ENCODE assay signal across 9 mouse cellular contexts in the genomic region with DNA sequence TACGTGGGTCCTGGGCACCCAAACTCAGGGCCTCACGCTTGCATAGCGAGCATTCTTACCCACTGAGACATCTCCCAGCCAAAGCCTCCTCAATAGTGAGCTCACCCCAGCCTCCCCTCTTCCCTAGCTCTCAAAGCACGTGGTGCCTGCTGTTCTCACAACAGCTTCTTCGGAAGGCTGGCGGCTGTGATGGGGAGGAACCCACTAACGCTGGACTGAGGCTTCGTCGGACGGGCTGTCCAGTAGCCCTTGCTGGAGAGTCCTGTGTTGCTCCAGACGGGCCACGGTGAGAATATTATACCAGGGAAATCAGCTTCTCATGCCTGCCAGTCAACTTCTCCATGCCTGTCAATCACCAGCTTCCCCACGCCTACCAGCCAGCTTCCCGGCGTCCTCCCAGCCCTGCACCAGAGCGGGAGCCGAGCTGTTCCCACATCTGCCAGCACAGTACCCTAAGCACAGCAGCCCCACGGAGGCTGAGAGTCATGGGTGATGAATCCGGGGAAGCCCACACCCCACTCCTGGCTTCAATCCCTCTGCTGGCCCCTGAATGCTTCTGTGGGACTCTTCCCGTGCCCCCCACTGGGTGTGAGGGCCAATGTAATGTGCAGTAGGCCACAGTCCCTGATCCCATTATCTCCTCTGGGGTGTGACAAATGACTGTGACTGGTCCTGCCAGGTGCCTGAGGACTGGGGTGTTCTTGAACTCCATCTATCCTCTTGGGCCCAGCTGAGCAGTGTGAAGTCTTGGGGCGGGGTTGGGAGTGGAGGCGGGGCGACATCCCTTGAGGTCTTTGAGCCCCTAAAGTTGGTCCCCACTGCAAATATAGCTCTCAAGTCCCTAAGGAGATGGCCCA. TPM values are rescaled to one million over a fixed set of nuclear protein-coding genes. Genes with fewer than 3 reads are reported as not detected.
DNase-seq lines count a peak whose midpoint lies in the region; ATAC-seq lines count a peak whose summit lies in the region.
"Had no signal": no experiment of that assay in that cellular context is flagged by ENCODE, and none has a peak within 500 bp of the region (broad histone marks: within the 10 kb centered on the region; RNA-seq: fewer than 3 reads in every experiment).

No protein-coding gene starts in this region.

- H3K27ac ChIP-seq in lung, embryonic 16.5 days (ENCODE audit: low read length): peak overlapping the region; percentile 45
- peak overlapping the region; percentile 33; the same call in 1 of the 2 replicates for H3K27ac ChIP-seq in embryonic facial prominence, embryonic 13.5 days
- no peak overlapping the region for H3K27ac ChIP-seq in hindbrain, embryonic 15.5 days (replicated peaks)
- H3K27ac ChIP-seq in kidney, embryonic 16.5 days (ENCODE audit: low read length): no peak overlapping the region

- no peaks in the 10 kb centered on the region for H3K27me3 ChIP-seq in lung, embryonic 16.5 days (ENCODE audit: control insufficient read depth, insufficient read depth, low read depth, low read length)
- H3K27me3 ChIP-seq in embryonic facial prominence, embryonic 13.5 days: no peaks in the 10 kb centered on the region; the same call in 1 of the 2 replicates
- H3K27me3 ChIP-seq in hindbrain, embryonic 15.5 days: peaks cover 4% of the 10 kb centered on the region; the same call in 1 of the 2 replicates
- no peaks in the 10 kb centered on the region for H3K27me3 ChIP-seq in kidney, embryonic 16.5 days (ENCODE audit: insufficient read depth, low read length)

- peaks cover 49% of the 10 kb centered on the region for H3K4me1 ChIP-seq in lung, embryonic 16.5 days (replicated peaks; ENCODE audit: control insufficient read depth, insufficient read depth, low read length)
- peaks cover 36% of the 10 kb centered on the region for H3K4me1 ChIP-seq in embryonic facial prominence, embryonic 13.5 days
- peaks cover 20% of the 10 kb centered on the region for H3K4me1 ChIP-seq in hindbrain, embryonic 15.5 days (replicated peaks)
- H3K4me1 ChIP-seq in kidney, embryonic 16.5 days (ENCODE audit: insufficient read depth, low read length): peaks cover 47% of the 10 kb centered on the region

- peak overlapping the region; percentile 33 for H3K9ac ChIP-seq in lung, embryonic 16.5 days (ENCODE audit: low read length)
- H3K9ac ChIP-seq in embryonic facial prominence, embryonic 13.5 days: peak overlapping the region; percentile 55
- no peak overlapping the region for H3K9ac ChIP-seq in hindbrain, embryonic 15.5 days
- no peak overlapping the region for H3K9ac ChIP-seq in kidney, embryonic 16.5 days (replicated peaks; ENCODE audit: low read length)

- no peak overlapping the region for H3K4me2 ChIP-seq in lung, embryonic 16.5 days (ENCODE audit: low read depth, low read length)
- H3K4me2 ChIP-seq in embryonic facial prominence, embryonic 13.5 days: peak overlapping the region; percentile 32
- peak overlapping the region; percentile 40 for H3K4me2 ChIP-seq in hindbrain, embryonic 15.5 days
- no peak overlapping the region for H3K4me2 ChIP-seq in kidney, embryonic 16.5 days (replicated peaks; ENCODE audit: low read depth, low read length)

- no peak overlapping the region for H3K4me3 ChIP-seq in lung, embryonic 16.5 days (ENCODE audit: low read length)
- H3K4me3 ChIP-seq in embryonic facial prominence, embryonic 13.5 days: no peak overlapping the region
- no peak overlapping the region for H3K4me3 ChIP-seq in hindbrain, embryonic 15.5 days
- H3K4me3 ChIP-seq in kidney, embryonic 16.5 days (ENCODE audit: low read length): no peak overlapping the region

- DNase-seq in lung, postnatal 25 days (ENCODE audit: low spot score): no peak
- DNase-seq in thymus, postnatal 0 days (ENCODE audit: low spot score): no peak
- DNase-seq in spleen, postnatal 10 days (ENCODE audit: low spot score in 2 of 2): no peak
- DNase-seq: cerebellum, adult 9-11 months had no signal

- 37% methylated on average over 23 of the region's 23 CpGs for WGBS in lung, embryonic 16.5 days
- 27% methylated on average over 23 of the region's 23 CpGs for WGBS in embryonic facial prominence, embryonic 13.5 days
- WGBS in hindbrain, embryonic 15.5 days: 27% methylated on average over 23 of the region's 23 CpGs
- 52% methylated on average over 23 of the region's 23 CpGs for WGBS in kidney, embryonic 16.5 days

- H3K36me3 ChIP-seq in lung, embryonic 16.5 days (ENCODE audit: control insufficient read depth, insufficient read depth, low read length): no peaks in the 10 kb centered on the region
- no peaks in the 10 kb centered on the region for H3K36me3 ChIP-seq in embryonic facial prominence, embryonic 13.5 days
- H3K36me3 ChIP-seq in hindbrain, embryonic 15.5 days: no peaks in the 10 kb centered on the region
- H3K36me3 ChIP-seq in kidney, embryonic 16.5 days (ENCODE audit: insufficient read depth, low read length): no peaks in the 10 kb centered on the region

- no peaks in the 10 kb centered on the region for H3K9me3 ChIP-seq in lung, embryonic 16.5 days (ENCODE audit: control insufficient read depth, low read length)
- H3K9me3 ChIP-seq in embryonic facial prominence, embryonic 13.5 days: no peaks in the 10 kb centered on the region
- H3K9me3 ChIP-seq in hindbrain, embryonic 15.5 days: no peaks in the 10 kb centered on the region
- H3K9me3 ChIP-seq in kidney, embryonic 16.5 days (ENCODE audit: low read length): no peaks in the 10 kb centered on the region

- no peak for ATAC-seq in lung, embryonic 16.5 days (ENCODE audit: low read depth)
- ATAC-seq in embryonic facial prominence, embryonic 13.5 days (ENCODE audit: insufficient number of reproducible peaks, insufficient read depth, low FRiP score, low TSS enrichment, low read depth): no peak
- ATAC-seq in hindbrain, embryonic 15.5 days (ENCODE audit: low FRiP score, low read depth): peak; percentile 40; the same call in 1 of the 2 replicates
- no peak for ATAC-seq in kidney, embryonic 16.5 days (ENCODE audit: low FRiP score, low TSS enrichment)
- ATAC-seq: activated CD4-positive, CD25-positive, alpha-beta regulatory T cell, adult 4 months had no signal

RNA-seq across cellular contexts. Expression of a gene that starts 26.3 kb away (rescaled TPM):
- polyA plus RNA-seq in lung, embryonic 16.5 days (2015; fragmentation: Nextera tagmentation; extraction: Ambion mirVana): 11.6 and 11.8 TPM in 2 replicates
- 2.6 and 4.0 TPM in 2 replicates for polyA plus RNA-seq in embryonic facial prominence, embryonic 13.5 days (2015; fragmentation: Nextera tagmentation; extraction: Ambion mirVana)
- polyA plus RNA-seq in hindbrain, embryonic 15.5 days (2015; fragmentation: Nextera tagmentation; extraction: Ambion mirVana): 1.4 and 1.5 TPM in 2 replicates
- 0.55 and 0.58 TPM in 2 replicates for polyA plus RNA-seq in thymus, postnatal 0 days (2015; fragmentation: Nextera tagmentation; extraction: Ambion mirVana)
- polyA plus RNA-seq in kidney, embryonic 16.5 days (2015; fragmentation: Nextera tagmentation; extraction: Ambion mirVana): 8.3 and 8.6 TPM in 2 replicates
- polyA plus RNA-seq: activated CD4-positive, CD25-positive, alpha-beta regulatory T cell, adult 4 months had no signal

RNA-seq across cellular contexts. Expression of a gene that starts 35.4 kb away (rescaled TPM):
- polyA plus RNA-seq in lung, embryonic 16.5 days (2015; fragmentation: Nextera tagmentation; extraction: Ambion mirVana): 17.7 and 18.0 TPM in 2 replicates
- polyA plus RNA-seq in embryonic facial prominence, embryonic 13.5 days (2015; fragmentation: Nextera tagmentation; extraction: Ambion mirVana): 18.9 and 23.3 TPM in 2 replicates
- 1.5 and 1.7 TPM in 2 replicates for polyA plus RNA-seq in hindbrain, embryonic 15.5 days (2015; fragmentation: Nextera tagmentation; extraction: Ambion mirVana)
- 0.29 and 0.39 TPM in 2 replicates for polyA plus RNA-seq in thymus, postnatal 0 days (2015; fragmentation: Nextera tagmentation; extraction: Ambion mirVana)
- polyA plus RNA-seq in kidney, embryonic 16.5 days (2015; fragmentation: Nextera tagmentation; extraction: Ambion mirVana): 9.6 and 11.2 TPM in 2 replicates
- polyA plus RNA-seq: activated CD4-positive, CD25-positive, alpha-beta regulatory T cell, adult 4 months had no signal

Comparison
In these comparisons a context has a peak if more than half of its experiments do, and no peak if none do; other contexts are left out.
1. H3K27ac ChIP-seq: peak in lung, embryonic 16.5 days (single experiment) and embryonic facial prominence, embryonic 13.5 days (single experiment); none in hindbrain, embryonic 15.5 days (single experiment) and kidney, embryonic 16.5 days (single experiment).
2. H3K4me2 ChIP-seq: peak in embryonic facial prominence, embryonic 13.5 days (single experiment) and hindbrain, embryonic 15.5 days (single experiment); none in lung, embryonic 16.5 days (single experiment) and kidney, embryonic 16.5 days (single experiment).
3. H3K9ac ChIP-seq: peak in lung, embryonic 16.5 days (single experiment) and embryonic facial prominence, embryonic 13.5 days (single experiment); none in hindbrain, embryonic 15.5 days (single experiment) and kidney, embryonic 16.5 days (single experiment).